Mouse (Mus musculus) cerebellum, adult 2 months (tissue): ENCODE data around the gene Ncapd3. TPM values are rescaled to one million over a fixed set of nuclear protein-coding genes. Genes with fewer than 3 reads are reported as not detected.
A peak's percentile ranks its signal among the peaks of the same experiment; 100 is the strongest.

Source experiments
- DNase-seq, 2 experiments: peaks; one replicate each; pipeline ENCODE4 v3.0.0; 2021
- H3K27ac ChIP-seq: fragments of 200-500 bp; 2 replicates; pipeline ENCODE4 v1.5.1; 2012; ENCODE audit warnings: low read length, control low read depth, inconsistent platforms; ENCODE audit not compliant: insufficient read depth
- H3K27me3 ChIP-seq: fragments of 200-500 bp; 2 replicates; pipeline ENCODE4 v1.6.1; 2012; ENCODE audit warnings: inconsistent platforms, mild to moderate bottlenecking, low read length, moderate library complexity; ENCODE audit not compliant: control insufficient read depth, insufficient read depth
- H3K4me1 ChIP-seq: fragments of 200-500 bp; 2 replicates; pipeline ENCODE4 v1.6.1; 2011; ENCODE audit warnings: low read length; ENCODE audit not compliant: control insufficient read depth, insufficient read depth
- H3K4me3 ChIP-seq: fragments of 200-500 bp; replicated peaks from 2 replicates; pipeline ENCODE3; 2011; ENCODE audit warnings: mild to moderate bottlenecking, low read depth, low read length, control low read depth; ENCODE audit not compliant: insufficient read depth
- CTCF ChIP-seq: fragments of 200-500 bp; IDR thresholded peaks from 2 replicates; pipeline ENCODE4 v1.5.1; 2011; ENCODE audit warnings: low read depth, mild to moderate bottlenecking, control low read depth, low read length, moderate library complexity, borderline replicate concordance; ENCODE audit not compliant: insufficient read depth
- POLR2A ChIP-seq: fragments of 200-500 bp; IDR thresholded peaks from 2 replicates; pipeline ENCODE4 v1.6.1; 2011; ENCODE audit warnings: low read length, control low read depth, borderline replicate concordance; ENCODE audit not compliant: insufficient read depth
- WGBS: fragments of 180-500 bp; shearing (Covaris S2); methylation state at CpG from one replicate; pipeline ENCODE4 v1.1.7; 2018; 5-methylcytosine and 5-hydroxymethylcytosine counted together
- polyA plus RNA-seq: library from polyadenylated mRNA; depleted of rRNA; stranded (reverse); fragments of >200 nt; gene quantifications from 2 replicates; pipeline ENCODE4 v1.2.3, GENCODE M21; 2012

The Ncapd3 gene
- polyA plus RNA-seq, 1 experiment = 45.7 TPM

GRCm38 (mm10) chr9:27070895-27071294, 40.9 kb downstream of the Ncapd3 start:
- WGBS = 94% methylated on average over 4 of the region's 4 CpGs
- H3K4me1 ChIP-seq = peaks cover 2% of the 10 kb centered on the region; the same call in 1 of the 2 replicates

GRCm38 (mm10) chr9:27074677-27075076, 44.7 kb downstream of the Ncapd3 start:
- Histone ChIP-seq H3K4me1 (peaks cover 2% of the 10 kb centered on the region; the same call in 1 of the 2 replicates), H3K27ac (no peak overlapping the region), H3K4me3 (no peak overlapping the region), H3K27me3 (no peaks in the 10 kb centered on the region)
- DNase-seq = no peak
- 83% methylated on average over 1 of the region's 1 CpGs for WGBS
- TF ChIP-seq CTCF = no peak
- TF ChIP-seq POLR2A = no peak

More at GRCm38 (mm10) chr9:27070895-27071294, 40.9 kb downstream of the Ncapd3 start:
- no peak for TF ChIP-seq POLR2A
- TF ChIP-seq CTCF = no peak
- DNase-seq = no peak
- Histone ChIP-seq H3K4me3 (no peak overlapping the region), H3K27me3 (no peaks in the 10 kb centered on the region), H3K27ac (no peak overlapping the region)

GRCm38 (mm10) chr9:27075812-27076211, 45.8 kb downstream of the Ncapd3 start:
- Histone ChIP-seq H3K27me3 (no peaks in the 10 kb centered on the region), H3K27ac (no peak overlapping the region), H3K4me3 (no peak overlapping the region), H3K4me1 (peaks cover 2% of the 10 kb centered on the region; the same call in 1 of the 2 replicates)
- no peak for DNase-seq
- TF ChIP-seq POLR2A (no peak), CTCF (no peak)

- no peaks in the 10 kb centered on the region for H3K27me3 ChIP-seq
- H3K4me1 ChIP-seq = peaks cover 8% of the 10 kb centered on the region
- no peak overlapping the region for H3K27ac ChIP-seq
- H3K4me3 ChIP-seq = no peak overlapping the region
- 94% methylated on average over 5 of the region's 5 CpGs for WGBS
- no peak for DNase-seq
- no peak for TF ChIP-seq POLR2A
- no peak for TF ChIP-seq CTCF
Measured at GRCm38 (mm10) chr9:27086256-27086655, 56.3 kb downstream of the Ncapd3 start.

- H3K4me3 ChIP-seq = no peak overlapping the region
- DNase-seq = no peak
- WGBS = 89% methylated on average over 3 of the region's 3 CpGs
- peaks cover 11% of the 10 kb centered on the region for H3K4me1 ChIP-seq
- H3K27me3 ChIP-seq = no peaks in the 10 kb centered on the region
- H3K27ac ChIP-seq = no peak overlapping the region
- TF ChIP-seq POLR2A = no peak
- TF ChIP-seq CTCF = no peak
Measured at GRCm38 (mm10) chr9:27087402-27087801, 57.4 kb downstream of the Ncapd3 start.

- no peak for TF ChIP-seq POLR2A
- TF ChIP-seq CTCF = no peak
- no peaks in the 10 kb centered on the region for H3K27me3 ChIP-seq
- no peak overlapping the region for H3K27ac ChIP-seq
- WGBS = 71% methylated on average over 1 of the region's 1 CpGs
- no peak overlapping the region for H3K4me3 ChIP-seq
- peaks cover 11% of the 10 kb centered on the region for H3K4me1 ChIP-seq
- no peak for DNase-seq
Measured at GRCm38 (mm10) chr9:27090134-27090533, 60.2 kb downstream of the Ncapd3 start.

GRCm38 (mm10) chr9:27090801-27091775, 61.1 kb downstream of the Ncapd3 start:
- WGBS = 42% methylated on average over 13 of the region's 13 CpGs
- peak in 1 of 2 experiments; percentile 63 for DNase-seq

GRCm38 (mm10) chr9:27092916-27093315, 62.9 kb downstream of the Ncapd3 start:
- no peak overlapping the region for H3K4me3 ChIP-seq
- TF ChIP-seq POLR2A (no peak), CTCF (no peak)
- 91% methylated on average over 6 of the region's 6 CpGs for WGBS
- peaks cover 11% of the 10 kb centered on the region for H3K4me1 ChIP-seq
- H3K27ac ChIP-seq = no peak overlapping the region
- no peaks in the 10 kb centered on the region for H3K27me3 ChIP-seq
- no peak for DNase-seq

More at GRCm38 (mm10) chr9:27090801-27091775, 61.1 kb downstream of the Ncapd3 start:
- TF ChIP-seq CTCF (no peak), POLR2A (no peak)
- H3K4me3 ChIP-seq = no peak overlapping the region
- H3K27me3 ChIP-seq = no peaks in the 10 kb centered on the region
- peaks cover 11% of the 10 kb centered on the region for H3K4me1 ChIP-seq
- H3K27ac ChIP-seq = no peak overlapping the region; the same call in 1 of the 2 replicates
